Mouse (Mus musculus) hematopoietic stem cell, adult 5-6 weeks (primary cell): ENCODE data around the gene Ccdc134. TPM values are rescaled to one million over a fixed set of nuclear protein-coding genes. Genes with fewer than 3 reads are reported as not detected.

Source experiments
- ATAC-seq, 2 experiments: fragments of 125-278 bp in 1 of 2; replicated peaks in 1 of 2; 2 replicates each; pipeline ENCODE4 v1.8.0; 2016 to 2017; ENCODE audit warnings: inconsistent platforms in 2 of 2, mild to moderate bottlenecking in 2 of 2, moderate number of reproducible peaks in 2 of 2, low read depth in 1 of 2, moderate TSS enrichment in 1 of 2; ENCODE audit not compliant: low FRiP score in 2 of 2, poor library complexity in 2 of 2, severe bottlenecking in 2 of 2, insufficient read depth in 1 of 2, low TSS enrichment in 1 of 2
- total RNA-seq: library from RNA; stranded (forward); fragments of 172-1452, 232-1000 nt; gene quantifications from 2 replicates; pipeline ENCODE4 v1.2.3, GENCODE M21; 2017

The Ccdc134 gene
- total RNA-seq, 1 experiment from 2014 or later = 20.8 TPM

DNA sequence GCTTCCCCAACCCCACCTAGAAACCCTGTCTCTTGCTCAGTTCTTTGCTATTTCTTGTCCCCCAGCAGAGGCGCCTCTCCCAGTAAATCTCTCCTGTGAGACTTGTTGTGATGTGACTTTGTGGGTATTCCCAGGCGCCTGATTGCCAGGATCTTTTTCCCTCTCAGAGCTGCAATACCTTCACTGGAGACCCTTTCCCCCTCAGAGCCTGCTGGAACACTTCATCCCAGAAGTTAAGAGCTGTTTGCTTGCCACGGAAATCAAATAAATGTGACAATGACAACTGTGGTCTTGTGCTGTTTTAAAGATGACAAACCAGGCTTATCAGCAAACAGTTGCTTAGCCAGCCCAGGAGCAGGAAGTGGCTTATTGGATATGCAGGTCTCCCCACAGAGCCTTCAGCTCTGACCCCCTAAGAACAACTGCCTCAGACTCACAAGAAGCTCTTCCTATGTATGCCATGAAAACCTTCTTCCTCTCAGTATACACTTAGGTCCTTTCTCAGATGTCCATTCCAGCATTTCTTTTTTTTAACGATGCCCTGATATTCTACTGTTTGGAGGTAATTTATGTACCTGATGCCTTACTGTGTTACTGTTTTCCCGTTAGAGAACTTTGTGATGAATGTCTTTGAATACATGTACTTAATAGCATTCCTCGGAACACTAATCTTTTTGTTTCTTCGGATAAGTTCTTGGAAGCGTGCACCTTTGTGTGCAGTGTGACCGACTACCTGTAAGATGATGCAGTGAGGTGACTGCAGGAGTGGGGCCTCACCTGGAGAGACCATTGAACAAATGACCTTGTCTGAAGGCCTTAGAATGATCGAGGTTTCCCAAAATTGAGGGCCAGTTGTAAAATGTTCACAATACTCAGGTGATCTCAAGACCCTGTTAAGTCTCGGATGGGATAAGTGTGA is 18.4 kb downstream of the Ccdc134 start:
- ATAC-seq = 0 out of 4 replicates have a peak, but pooled peaks of 1 of the 2 experiments have one; percentile 1

DNA sequence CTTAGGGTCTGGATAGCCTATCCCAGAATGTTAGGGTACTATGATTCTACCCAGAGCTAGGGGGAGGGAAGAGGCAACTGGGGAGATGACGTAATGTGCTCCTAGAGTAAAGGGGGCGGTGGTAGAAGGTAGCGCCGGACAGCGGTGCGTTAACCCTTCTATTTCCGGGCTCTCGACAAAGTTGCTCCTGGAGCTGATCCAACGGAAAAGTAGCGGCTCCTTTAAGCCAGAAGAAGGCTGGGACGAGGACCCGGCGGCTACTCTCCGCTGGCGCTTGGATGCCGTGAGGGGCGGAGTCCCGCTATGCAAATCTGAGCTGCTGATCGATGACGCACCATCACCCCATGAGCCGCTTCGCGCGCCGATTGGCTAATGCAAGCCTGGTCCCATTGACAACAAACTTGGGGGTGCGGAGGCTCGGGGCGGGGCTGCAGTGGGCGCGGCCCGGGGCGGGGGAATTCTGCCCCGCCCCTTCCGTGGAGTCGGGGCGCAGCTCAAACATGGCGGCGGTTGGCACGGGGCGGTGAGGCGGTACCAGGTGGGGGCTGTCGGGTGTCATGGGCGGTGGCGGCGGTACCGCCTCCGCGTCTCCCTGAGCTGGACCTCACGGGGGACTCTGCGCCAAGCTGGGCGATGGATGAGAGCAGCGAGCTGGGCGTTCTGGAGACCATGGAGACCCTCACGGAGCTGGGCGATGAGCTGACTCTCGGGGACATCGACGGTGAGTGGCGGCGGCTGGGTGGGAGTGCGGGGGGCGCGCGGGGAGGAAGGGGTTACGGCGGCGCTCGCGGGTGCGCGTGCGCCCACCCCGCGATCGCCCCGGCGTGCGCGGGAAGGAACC is 19.3 kb downstream of the Ccdc134 start, which contains the start of gene Srebf2:
Gene Srebf2, plus strand, starts transcription at position 412 of the 841 bp plus-strand sequence.
- ATAC-seq = peak; percentile 94 to 96

DNA sequence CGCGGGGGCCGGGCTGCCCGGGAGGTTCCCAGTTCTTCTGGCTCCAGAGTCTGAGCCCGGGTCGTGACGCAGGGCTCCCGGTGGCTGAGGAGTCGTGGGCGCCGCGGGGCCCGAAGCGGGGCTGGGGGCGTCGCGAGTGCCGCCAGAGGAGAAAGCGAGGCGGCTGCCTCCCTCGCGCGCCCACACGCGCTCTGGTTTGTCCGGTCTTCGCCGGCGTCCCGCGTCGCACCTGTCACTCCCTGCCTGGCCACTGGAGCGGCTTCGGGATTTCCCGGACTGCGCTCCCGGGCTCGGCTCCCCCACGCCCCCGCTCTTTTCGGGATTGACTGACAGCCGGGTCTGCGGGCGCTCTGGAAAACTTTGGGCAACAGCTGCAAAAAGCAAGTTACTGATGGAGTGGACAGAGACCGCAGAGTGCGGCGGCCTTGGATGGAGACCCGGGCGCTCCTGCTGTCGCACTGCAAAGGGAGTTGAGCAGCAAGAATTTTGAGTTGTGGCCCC is 19.9 kb downstream of the Ccdc134 start:
- no peak for ATAC-seq

DNA sequence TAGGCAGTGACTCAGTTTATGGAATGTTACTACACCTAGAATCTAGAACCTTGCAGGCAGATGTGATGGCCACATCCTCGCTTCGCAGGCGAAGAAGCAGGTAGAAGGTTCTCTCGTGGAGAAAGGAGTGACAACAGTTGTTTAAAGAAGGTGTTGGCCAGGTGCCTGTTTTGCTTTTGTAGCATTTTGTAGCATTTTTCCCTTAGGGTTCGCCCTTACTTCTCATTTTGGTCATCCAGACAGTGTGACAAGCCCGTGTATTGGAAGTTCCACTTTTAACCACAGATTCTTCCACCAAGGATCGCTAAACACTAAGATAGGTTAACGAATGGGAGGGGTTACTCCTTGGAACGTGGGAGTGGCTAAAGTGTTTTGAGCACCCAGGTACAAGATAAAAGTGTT is 20.8 kb downstream of the Ccdc134 start:
- ATAC-seq = no peak

DNA sequence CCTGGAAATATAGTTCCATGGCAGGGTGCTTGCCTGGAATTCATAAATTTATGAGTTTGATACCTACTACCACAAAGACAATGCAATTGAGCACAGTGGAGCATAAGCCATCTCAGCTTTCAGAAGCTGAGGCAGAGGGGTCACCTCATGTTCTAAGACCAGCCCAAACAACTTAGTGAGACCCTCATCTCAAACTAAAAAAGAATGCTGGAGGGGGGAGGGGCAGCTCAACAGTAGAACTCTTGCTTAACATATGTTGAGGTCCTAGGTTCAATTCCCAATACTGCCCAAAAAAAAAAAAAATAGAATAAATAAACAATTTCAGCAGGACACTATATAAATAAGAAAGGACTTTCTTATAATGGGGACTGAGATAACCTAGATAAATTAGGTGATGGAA is 22.3 kb downstream of the Ccdc134 start:
- ATAC-seq = no peak

DNA sequence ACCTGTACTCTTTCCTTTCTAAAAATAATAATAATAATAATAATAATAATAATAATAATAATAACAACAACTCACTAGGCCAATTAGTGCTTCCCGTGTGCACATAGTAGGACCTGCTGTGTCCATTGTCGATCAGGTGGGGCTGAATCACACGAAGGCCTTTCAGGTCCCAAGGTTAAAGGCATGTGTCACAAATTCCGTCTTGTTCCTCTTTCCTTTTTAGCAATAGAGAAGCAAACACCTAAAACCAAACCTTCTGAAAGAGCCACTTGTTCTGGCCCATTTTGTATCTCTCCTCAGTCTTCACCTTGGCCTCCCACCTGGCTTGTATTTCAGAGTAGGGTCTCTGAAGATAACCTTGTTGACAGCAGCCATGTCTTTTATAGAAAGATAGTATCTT is 23.5 kb downstream of the Ccdc134 start:
- no peak for ATAC-seq

DNA sequence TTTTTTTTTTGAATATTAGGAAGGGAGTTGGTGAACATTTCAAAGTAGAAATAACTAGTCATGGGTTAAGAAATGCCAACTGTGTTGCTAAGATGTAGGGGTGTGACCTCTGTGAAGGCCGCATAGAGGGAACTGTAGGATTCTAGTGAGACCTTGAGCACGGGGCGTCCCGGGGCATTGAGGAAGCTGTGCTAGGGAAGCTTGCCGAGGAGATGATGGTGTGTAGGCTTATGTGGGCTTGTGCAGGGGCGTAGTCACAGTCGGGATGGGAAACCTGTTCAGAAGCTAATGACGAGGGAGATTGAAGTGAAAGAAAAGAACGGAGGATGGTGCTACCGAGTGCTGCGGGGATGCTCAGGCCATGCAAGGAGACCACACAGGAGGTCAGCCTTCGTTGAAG is 24.3 kb downstream of the Ccdc134 start:
- ATAC-seq = 0 out of 4 replicates have a peak, but pooled peaks of 1 of the 2 experiments have one; percentile 30

DNA sequence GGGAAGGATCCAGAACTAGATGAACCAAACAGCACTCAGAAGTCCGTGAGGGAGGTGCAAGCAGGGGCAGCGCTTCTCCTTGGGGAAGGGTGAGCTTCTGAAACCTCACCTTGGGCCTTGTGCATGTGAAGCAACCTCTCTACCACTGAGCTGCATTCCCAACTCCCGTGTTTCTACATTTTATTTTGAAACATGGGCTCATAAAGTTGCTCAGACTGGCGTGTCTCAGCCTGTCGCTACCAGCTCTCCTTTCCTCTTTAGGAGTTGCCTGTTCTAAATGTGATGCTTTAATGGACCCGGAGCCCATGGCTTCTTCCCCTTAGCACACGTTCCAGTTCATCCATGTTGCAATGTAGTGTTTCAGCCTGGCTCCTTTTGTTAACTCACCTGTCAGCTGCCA is 24.7 kb downstream of the Ccdc134 start:
- no peak for ATAC-seq

DNA sequence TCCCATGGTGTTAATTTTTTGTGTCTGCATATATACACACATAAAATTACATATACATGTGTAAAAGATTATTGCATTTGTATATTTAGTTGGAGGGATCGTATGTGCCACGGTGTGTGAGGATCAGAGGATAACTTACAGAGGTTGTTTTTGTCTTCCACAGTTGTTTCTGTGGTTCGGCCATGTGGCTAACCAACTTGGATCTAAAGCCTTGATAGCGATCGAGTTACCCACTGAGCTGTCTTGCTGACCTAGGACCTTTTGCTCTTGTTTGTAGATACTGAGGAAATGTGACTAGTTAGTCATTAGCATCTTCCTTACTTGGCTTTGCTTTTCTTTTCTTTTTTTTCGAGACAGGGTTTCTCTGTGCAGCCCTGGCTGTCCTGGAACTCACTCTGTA is 28.6 kb downstream of the Ccdc134 start:
- ATAC-seq = no peak

DNA sequence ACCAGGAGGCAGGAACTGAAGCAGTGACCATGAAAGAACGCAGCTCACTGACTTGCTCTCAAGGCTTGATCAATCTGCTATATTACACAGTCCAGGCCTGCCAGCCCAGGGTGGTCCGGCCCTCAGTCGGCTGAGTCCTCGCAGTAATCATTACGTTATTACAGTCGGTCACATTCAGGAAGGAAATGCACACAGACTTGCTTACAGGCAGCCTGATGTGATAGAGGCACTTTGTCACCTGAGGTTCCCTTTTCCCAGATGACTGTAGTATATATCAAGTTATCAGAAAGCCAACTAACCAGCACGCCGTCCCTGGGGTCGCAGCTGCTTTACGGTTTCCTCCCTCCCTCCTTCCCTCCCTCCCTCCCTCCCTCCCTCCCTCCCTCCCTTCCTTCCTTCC is 29.2 kb downstream of the Ccdc134 start:
- peak; percentile 85 to 88 for ATAC-seq

DNA sequence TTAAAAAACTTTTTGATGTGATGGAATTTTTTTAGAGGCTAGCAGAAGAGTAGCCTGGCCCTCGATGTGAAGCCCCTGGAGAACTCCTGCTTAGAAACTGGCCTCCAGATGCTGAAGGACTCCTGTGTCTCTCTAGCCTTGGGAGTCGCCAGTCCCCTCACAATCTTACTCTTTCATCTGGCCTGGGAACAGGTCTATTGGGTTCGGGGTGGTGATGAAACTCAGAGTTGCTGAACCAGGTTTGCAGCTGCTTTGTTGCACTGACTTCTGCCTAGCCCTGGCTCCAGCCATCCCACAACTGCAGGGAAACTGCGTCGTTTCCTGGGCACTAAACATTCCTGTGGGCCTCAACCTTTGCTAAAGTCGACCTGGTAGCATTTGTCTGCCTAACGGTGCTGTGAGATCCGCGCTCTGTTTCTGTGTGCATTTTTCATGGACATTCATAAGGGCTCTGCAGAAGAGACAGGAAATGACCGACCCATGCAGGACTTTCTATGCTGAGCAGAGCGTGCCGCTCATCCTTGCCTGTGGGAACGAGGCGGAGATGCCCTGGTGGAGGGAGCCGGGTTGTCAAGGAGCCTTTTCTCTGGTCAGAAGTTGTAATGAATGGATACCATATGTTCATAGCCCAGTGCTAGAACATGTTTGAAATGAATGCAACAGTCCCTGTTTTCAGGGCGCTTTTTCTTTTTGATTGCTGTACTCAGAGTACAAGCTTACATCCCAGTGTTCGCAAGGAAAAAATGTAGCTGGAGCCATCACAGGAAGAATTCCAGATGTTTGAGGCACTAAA is 30.7 kb downstream of the Ccdc134 start:
- ATAC-seq = no peak

DNA sequence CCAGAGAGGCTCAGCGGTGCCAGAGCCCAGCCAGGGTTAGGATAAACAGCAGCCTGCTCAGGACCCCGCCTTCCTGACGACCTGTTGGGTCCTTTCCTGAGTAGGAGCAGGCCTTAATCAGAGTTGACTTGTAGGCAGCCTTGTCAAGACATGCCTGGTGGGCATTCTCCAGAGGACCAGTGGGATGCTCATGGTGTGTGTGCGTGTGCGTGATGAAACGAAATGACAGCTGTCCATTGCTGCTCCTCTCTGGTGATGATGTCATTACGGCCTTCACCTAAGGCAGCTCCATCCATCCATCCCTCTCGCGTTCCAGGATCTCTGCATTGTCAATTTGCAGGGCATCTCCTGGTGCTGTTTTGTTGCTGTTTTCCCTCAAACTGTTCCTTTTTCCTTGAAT is 31.7 kb downstream of the Ccdc134 start:
- ATAC-seq = no peak

DNA sequence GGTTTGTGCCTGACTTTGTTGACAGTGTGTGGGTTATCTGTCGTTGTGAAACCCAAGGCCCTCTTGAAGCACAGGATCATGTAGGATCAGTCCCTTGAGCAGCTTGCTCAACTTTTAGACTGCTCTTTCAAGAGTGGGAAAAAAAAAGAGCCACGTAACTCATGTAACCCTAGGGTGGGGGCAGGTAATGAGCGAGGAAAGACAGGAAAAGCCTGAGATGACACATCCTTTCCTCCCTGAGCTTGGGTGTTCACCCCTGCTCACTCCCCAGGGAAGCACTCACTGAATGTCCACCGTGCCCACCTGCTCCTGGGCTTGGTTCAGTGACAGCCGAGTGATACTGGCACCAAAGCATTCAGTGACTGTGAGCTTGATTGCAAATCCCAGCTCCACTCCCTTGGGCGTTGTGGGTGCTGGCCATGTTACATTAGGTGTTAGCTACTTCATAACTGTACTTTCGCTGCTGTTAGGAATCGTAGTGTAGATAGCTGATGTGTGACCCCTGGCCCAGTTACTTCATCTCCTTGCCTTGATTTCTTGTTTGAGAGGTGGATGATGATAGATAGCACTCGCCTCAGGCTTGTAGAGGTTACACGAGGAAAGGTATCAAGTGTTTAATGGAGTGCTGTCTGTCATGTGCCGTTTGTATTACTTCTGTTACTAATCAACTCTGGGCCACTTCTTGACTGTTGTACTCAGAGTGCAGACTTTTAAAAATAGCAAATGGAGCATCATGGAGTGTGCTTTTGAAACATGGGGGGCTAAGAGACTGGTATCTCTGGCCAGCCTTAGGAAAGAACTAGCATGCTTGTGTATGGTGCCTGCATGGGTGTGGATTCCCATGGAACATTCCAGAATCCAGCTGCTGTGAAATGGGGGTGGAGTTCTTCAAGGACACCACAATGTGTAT is 33.3 kb downstream of the Ccdc134 start:
- no peak for ATAC-seq

DNA sequence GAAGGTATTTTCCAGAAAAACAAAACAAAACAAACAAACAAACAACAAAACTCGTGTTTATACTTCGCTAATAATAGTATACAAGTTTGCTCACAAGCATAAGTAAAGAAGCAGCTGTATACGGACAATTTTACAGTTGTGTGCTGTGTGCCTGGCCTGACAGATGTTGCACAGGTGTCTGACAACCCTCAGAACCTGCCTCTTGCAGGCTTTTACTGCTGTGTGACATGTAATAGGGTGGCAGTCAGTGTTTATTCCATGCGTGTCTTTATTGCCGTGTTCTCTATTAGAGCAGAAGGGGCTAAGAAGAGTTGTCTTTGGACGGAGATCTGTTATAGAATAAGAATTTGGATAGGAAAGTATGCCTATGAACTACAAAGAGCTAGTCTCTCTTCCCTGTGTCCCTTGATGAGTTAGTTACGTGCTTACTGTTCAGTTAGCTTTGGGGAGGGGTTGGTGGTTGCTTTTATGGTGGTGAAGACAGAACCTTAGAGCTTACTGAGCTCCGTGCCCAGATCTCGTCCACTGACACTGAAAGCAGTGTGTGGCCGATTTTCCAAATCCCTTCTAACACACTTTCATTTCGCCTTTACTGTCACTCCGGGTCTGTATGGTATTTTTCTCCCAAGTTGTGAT is 34.4 kb downstream of the Ccdc134 start:
- ATAC-seq = no peak

DNA sequence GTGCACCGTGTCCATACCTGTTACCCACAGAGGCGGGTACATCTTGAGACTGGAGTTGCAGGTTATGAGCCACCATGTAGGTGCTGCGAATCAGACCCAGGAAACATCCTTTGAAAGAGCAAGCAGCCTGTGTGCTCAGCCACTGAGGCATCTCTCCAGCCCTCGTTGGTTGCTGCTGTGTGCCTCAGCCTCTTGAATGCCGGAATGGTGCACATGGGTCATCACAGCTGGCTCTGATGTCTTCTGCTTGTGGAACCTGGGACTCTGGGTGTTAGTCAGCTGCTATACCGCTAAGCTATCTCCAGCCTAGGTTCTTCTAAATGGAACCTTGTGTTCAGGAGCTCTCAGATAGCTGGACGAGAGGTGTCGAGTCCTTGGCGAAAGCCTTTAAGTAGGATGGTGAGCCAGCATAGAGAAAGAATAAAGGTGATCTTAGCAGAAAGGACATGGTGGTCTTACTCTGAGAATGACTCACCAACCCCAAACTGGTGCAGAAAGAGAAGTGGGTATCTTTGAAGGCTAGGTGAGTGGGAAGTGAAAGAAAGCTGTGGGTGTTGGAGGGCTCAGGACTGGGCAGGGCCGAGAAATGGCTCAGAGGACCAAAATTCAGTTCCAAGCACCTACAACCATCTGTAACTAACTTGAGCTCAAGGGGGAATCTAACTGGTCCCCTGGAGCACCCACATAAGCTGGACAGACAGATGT is 35.8 kb downstream of the Ccdc134 start:
- peak in 1 of 2 experiments; percentile 25; a peak in 1 of 4 replicates for ATAC-seq
